Mouse (Mus musculus) CH12F3 (cell line): ENCODE measurements around the gene Cacna1a.

ENCODE experiments used
- in situ Hi-C: fragments of 300-500 bp; cut with MboI; formaldehyde crosslinking; loops from 2 replicates; pipeline ENCODE4 v1.14.3; 2020; ENCODE audit warnings: low sequenced_read_pairs

Cacna1a gene

GRCm38 (mm10) chr8:84682257-84682656 lies 294.0 kb downstream of the Cacna1a start:
- in situ Hi-C loops = no loop called here

DNA sequence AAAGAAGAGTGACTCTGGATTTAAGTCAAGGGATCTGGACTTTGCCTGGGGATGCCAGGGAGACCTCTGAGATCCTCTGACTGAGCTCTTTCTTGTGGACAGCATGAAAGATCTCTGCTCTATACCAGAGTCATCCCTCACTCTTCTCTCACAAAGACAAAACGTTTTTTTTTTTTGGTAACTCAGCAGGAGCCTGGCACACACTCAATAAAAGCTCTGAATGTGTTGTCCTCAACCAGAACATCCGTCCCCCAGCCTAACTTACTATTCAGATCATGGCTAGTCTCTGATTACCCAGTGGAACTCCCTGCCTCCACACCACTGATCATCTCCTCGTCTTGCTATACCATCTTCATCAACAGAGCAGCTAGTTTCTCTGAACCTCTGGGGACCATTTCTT lies 296.3 kb downstream of the Cacna1a start:
- in situ Hi-C loops = no loop called here

GRCm38 (mm10) chr8:84686191-84687002 lies 298.2 kb downstream of the Cacna1a start, which contains the start of gene Trmt1:
Gene Trmt1 (plus strand): TSS chr8:84686307.
- in situ Hi-C loops = no loop called here

GRCm38 (mm10) chr8:84687003-84687704 lies 298.9 kb downstream of the Cacna1a start:
- in situ Hi-C loops = no loop called here

GRCm38 (mm10) chr8:84687705-84688100 lies 299.5 kb downstream of the Cacna1a start, which contains the start of gene Nacc1:
Gene Nacc1 (minus strand): TSS chr8:84687862.
- in situ Hi-C loops = no loop called here

- in situ Hi-C loops = no loop called here
Observed at GRCm38 (mm10) chr8:84689091-84689915, 301.1 kb downstream of the Cacna1a start.
